Mouse (Mus musculus) intestine, embryonic 15.5 days (tissue): ENCODE results near the gene Nectin2. TPM values are rescaled to one million over a fixed set of nuclear protein-coding genes. Genes with fewer than 3 reads are reported as not detected.

Experiments used
- ATAC-seq: fragments of 200-750 bp; cut with Nextera tagmentation; 2 replicates; pipeline ENCODE4 v1.8.0; 2017; ENCODE audit warnings: moderate TSS enrichment, moderate library complexity
- H3K27ac ChIP-seq: fragments of 300-500 bp; sonication (generic); 2 replicates; pipeline ENCODE4 v1.5.1; 2015; ENCODE audit warnings: mild to moderate bottlenecking, inconsistent platforms
- H3K27me3 ChIP-seq: fragments of 300-500 bp; sonication (generic); replicated peaks from 2 replicates; pipeline ENCODE4 v1.6.1; 2015; ENCODE audit warnings: inconsistent platforms
- H3K36me3 ChIP-seq: fragments of 300-500 bp; sonication (generic); 2 replicates; pipeline ENCODE4 v1.6.1; 2015; ENCODE audit warnings: inconsistent platforms
- H3K4me1 ChIP-seq: fragments of 300-500 bp; sonication (generic); replicated peaks from 2 replicates; pipeline ENCODE4 v1.6.1; 2015; ENCODE audit warnings: inconsistent platforms
- H3K4me2 ChIP-seq: fragments of 300-500 bp; sonication (generic); replicated peaks from 2 replicates; pipeline ENCODE4 v1.6.1; 2015; ENCODE audit warnings: mild to moderate bottlenecking, inconsistent platforms
- H3K4me3 ChIP-seq: fragments of 300-500 bp; sonication (generic); replicated peaks from 2 replicates; pipeline ENCODE4 v1.5.1; 2015; ENCODE audit warnings: inconsistent platforms
- H3K9ac ChIP-seq: fragments of 300-500 bp; sonication (generic); 2 replicates; pipeline ENCODE4 v1.6.1; 2015; ENCODE audit warnings: inconsistent platforms
- H3K9me3 ChIP-seq: fragments of 300-500 bp; sonication (generic); 2 replicates; pipeline ENCODE4 v1.6.1; 2016; ENCODE audit warnings: inconsistent platforms
- WGBS: fragments of 180-500 bp; shearing (Covaris S2); methylation state at CpG from one replicate; pipeline ENCODE4 v1.1.7; 2015; 5-methylcytosine and 5-hydroxymethylcytosine counted together
- polyA plus RNA-seq: library from polyadenylated mRNA; unstranded; fragments of >200 nt; fragmentation: Nextera tagmentation; extraction: Ambion mirVana; gene quantifications from 2 replicates; pipeline ENCODE4 v1.2.1, GENCODE M21; 2015

Nectin2 gene
- polyA plus RNA-seq, 1 experiment from 2014 or later: 148 TPM

GRCm38 (mm10) chr7:19714836-19715235, 35.4 kb downstream of the Nectin2 start:
- H3K36me3 ChIP-seq: peaks cover 27% of the 10 kb centered on the region

GRCm38 (mm10) chr7:19713598-19713997, 36.7 kb downstream of the Nectin2 start:
- 86% methylated on average over 9 of the region's 9 CpGs for WGBS
- H3K9me3 ChIP-seq: no peaks in the 10 kb centered on the region
- H3K27ac ChIP-seq: no peak overlapping the region
- H3K27me3 ChIP-seq: no peaks in the 10 kb centered on the region
- H3K9ac ChIP-seq: peak overlapping the region; percentile 96
- no peak for ATAC-seq
- H3K4me3 ChIP-seq: no peak overlapping the region
- peaks cover 30% of the 10 kb centered on the region for H3K36me3 ChIP-seq
- H3K4me1 ChIP-seq: peaks cover 9% of the 10 kb centered on the region; the same call in 1 of the 2 replicates
- H3K4me2 ChIP-seq: peak overlapping the region; percentile 79; the same call in 1 of the 2 replicates

More at GRCm38 (mm10) chr7:19714836-19715235, 35.4 kb downstream of the Nectin2 start:
- no peak for ATAC-seq
- H3K9me3 ChIP-seq: no peaks in the 10 kb centered on the region
- WGBS: under 1% methylated on average over 39 of the region's 39 CpGs
- H3K4me1 ChIP-seq: peaks cover 9% of the 10 kb centered on the region; the same call in 1 of the 2 replicates
- no peaks in the 10 kb centered on the region for H3K27me3 ChIP-seq
- peak overlapping the region; percentile 96 for H3K9ac ChIP-seq
- peak overlapping the region; percentile 77 for H3K27ac ChIP-seq
- H3K4me2 ChIP-seq: peak overlapping the region; percentile 79
- H3K4me3 ChIP-seq: peak overlapping the region; percentile 100

- H3K4me3 ChIP-seq: no peak overlapping the region
- H3K4me1 ChIP-seq: peaks cover 9% of the 10 kb centered on the region; the same call in 1 of the 2 replicates
- H3K9me3 ChIP-seq: no peaks in the 10 kb centered on the region
- H3K4me2 ChIP-seq: no peak overlapping the region
- no peak overlapping the region for H3K27ac ChIP-seq
- no peak overlapping the region for H3K9ac ChIP-seq
- no peaks in the 10 kb centered on the region for H3K27me3 ChIP-seq
- ATAC-seq: no peak
- peaks cover 30% of the 10 kb centered on the region for H3K36me3 ChIP-seq
- WGBS: 39% methylated on average over 4 of the region's 4 CpGs
These were observed 37.1 kb downstream of the Nectin2 start for GRCm38 (mm10) chr7:19713196-19713595.

GRCm38 (mm10) chr7:19712414-19712813, 37.9 kb downstream of the Nectin2 start:
- Histone ChIP-seq H3K27me3 (no peaks in the 10 kb centered on the region), H3K9me3 (no peaks in the 10 kb centered on the region), H3K4me1 (peaks cover 9% of the 10 kb centered on the region; the same call in 1 of the 2 replicates), H3K9ac (no peak overlapping the region), H3K4me3 (no peak overlapping the region), H3K36me3 (peaks cover 30% of the 10 kb centered on the region), H3K27ac (no peak overlapping the region), H3K4me2 (no peak overlapping the region)
- no peak for ATAC-seq
- 77% methylated on average over 4 of the region's 4 CpGs for WGBS

DNA sequence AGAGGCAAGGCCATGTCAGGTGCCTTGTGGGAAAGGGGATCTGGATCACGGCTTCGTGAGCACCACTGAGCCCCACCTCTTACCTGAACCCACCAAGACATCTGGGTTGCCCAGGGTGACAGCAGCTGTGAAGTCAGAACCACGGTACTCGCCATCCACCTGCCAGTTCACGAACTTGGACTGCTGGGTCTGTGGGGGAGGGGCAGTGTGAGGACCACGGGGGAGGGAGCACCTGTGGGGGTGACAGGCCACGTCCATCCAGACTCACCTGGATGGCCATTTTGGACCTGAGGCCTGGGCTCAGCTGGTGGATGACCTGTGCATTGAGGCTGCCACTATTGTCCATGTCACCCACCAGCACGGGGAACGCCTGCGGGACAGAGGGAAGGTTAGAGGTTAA, 39.6 kb downstream of the Nectin2 start:
- ATAC-seq: no peak
- H3K36me3 ChIP-seq: peaks cover 38% of the 10 kb centered on the region
- no peak overlapping the region for H3K4me2 ChIP-seq
- 0 out of 2 replicates have a peak, but pooled peaks cover 9% of the 10 kb centered on the region for H3K4me1 ChIP-seq
- no peak overlapping the region for H3K9ac ChIP-seq
- no peaks in the 10 kb centered on the region for H3K9me3 ChIP-seq
- 88% methylated on average over 10 of the region's 10 CpGs for WGBS
- H3K4me3 ChIP-seq: no peak overlapping the region
- no peak overlapping the region for H3K27ac ChIP-seq
- H3K27me3 ChIP-seq: no peaks in the 10 kb centered on the region

DNA sequence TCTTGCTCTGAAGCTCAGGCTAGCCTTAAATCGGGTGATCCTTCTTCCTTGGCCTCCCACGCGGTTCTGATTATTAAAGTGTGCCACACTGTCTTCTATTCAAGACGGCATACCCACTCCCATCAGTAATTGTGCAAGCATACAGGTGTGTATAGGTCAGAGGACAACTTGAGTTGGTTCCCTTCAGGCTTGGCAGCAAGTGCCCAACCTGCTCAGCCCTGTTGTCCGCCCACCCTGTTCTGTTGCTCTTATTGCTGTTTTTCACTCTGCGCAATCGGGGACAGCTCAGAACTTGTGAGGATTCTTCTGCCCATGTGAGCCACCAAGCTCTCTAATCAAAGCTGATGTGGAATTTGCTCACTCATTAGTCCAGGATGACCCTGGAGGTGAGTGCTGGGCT, 45.0 kb downstream of the Nectin2 start:
- Histone ChIP-seq H3K9me3 (no peaks in the 10 kb centered on the region), H3K27ac (no peak overlapping the region), H3K4me1 (peaks cover 17% of the 10 kb centered on the region), H3K4me3 (no peak overlapping the region), H3K27me3 (no peaks in the 10 kb centered on the region), H3K4me2 (no peak overlapping the region), H3K9ac (no peak overlapping the region), H3K36me3 (peaks cover 30% of the 10 kb centered on the region)
- WGBS: 97% methylated on average over 7 of the region's 7 CpGs
- ATAC-seq: no peak

DNA sequence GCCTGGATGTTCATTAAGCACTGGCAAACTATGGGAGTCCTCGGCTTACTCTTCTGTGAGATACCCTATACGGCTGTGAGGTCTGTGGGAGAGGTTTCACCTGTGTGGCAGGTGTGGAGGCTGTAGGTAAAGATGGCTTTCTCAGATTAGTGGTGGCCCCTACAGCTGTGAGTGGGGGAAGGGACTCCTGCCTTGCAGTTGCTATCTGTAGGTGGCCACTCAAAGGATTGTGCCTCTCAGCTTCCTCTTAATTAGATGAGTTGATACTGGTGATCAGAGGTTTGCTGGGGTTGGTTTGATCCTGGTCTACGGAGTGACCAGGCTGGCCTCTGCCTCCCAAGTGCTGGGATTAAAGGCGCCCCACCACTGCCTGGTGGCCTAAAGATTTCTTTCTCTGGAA, 45.8 kb downstream of the Nectin2 start:
- Histone ChIP-seq H3K27me3 (no peaks in the 10 kb centered on the region), H3K4me1 (peaks cover 20% of the 10 kb centered on the region), H3K27ac (no peak overlapping the region), H3K36me3 (peaks cover 23% of the 10 kb centered on the region), H3K4me2 (no peak overlapping the region), H3K4me3 (no peak overlapping the region), H3K9me3 (no peaks in the 10 kb centered on the region), H3K9ac (no peak overlapping the region)
- no peak for ATAC-seq
- 87% methylated on average over 4 of the region's 4 CpGs for WGBS

DNA sequence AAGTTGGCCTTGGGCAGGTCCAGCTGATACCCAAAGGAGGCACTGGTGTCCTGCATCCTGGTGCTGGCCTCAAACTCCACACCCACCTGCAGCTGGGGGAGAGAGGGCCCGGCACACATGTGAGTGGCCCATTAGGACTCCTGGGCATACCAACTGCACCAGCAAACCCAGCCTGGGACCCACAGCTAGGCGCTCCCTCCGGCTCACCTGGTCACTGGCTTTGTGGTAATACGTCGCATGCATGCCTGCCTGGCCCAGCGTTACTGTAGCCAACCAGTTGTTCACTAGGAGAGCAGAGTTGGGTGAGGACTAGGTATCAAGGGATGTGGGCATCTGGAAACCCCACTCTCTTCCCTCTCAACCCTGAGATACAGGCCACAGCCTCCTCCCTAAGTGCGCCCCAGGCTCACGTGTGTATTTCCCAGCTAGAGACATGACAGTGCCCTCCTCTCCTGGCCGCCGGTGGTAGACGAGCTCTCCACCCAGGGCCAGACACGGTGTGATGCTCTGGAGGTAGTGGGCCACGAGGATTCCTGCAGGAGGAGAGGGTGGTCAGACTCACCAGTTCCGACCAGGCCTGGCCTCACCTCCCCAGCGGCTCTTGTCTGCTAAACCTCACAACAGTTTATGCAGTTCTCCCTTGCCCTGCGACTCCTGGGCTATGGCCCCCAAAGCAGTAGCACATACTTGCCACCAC, 47.3 kb downstream of the Nectin2 start:
- Histone ChIP-seq H3K4me3 (no peak overlapping the region), H3K4me1 (peaks cover 35% of the 10 kb centered on the region)

DNA sequence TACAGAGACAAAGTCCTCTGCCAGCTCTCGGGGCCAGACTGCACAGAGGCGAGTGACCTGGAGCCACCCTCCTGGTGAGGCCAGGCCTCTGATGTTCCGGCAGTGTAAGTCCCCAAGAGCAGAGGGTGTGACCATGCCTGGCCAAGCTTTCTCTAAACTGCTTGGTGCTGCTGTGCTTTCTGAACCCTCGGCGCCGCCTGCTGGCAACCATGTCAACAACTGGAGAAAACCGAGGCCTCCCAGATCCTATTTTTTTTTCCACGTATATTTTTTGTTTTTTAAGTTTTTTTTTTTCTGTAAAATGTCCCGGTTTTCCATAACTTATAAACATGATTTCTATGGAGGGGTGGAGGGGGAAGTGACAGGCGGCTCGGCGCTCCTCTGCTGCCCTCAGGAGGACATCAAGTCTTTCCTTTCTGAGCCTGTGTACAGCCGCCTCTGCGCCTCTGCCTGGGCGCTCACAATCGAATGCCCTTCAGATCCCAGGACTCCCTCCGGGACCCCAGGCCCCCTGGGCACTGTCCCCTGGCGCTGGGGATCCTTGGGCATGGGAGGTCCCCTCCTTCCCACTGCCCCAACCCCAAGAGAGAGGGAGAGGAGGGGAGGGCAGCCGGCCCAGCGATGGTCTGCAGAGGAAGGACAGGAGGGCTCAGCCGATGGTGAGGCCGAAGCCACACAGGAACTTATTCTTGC, 49.1 kb downstream of the Nectin2 start:
- Histone ChIP-seq H3K27ac (peak overlapping the region; percentile 83), H3K9me3 (no peaks in the 10 kb centered on the region), H3K36me3 (peaks cover 10% of the 10 kb centered on the region), H3K9ac (peak overlapping the region; percentile 28; the same call in 1 of the 2 replicates), H3K4me2 (0 out of 2 replicates have a peak overlapping the region, but pooled peaks have one; percentile 9), H3K4me3 (no peak overlapping the region), H3K27me3 (no peaks in the 10 kb centered on the region), H3K4me1 (peaks cover 37% of the 10 kb centered on the region)
- WGBS: 28% methylated on average over 22 of the region's 22 CpGs
- peak; percentile 92 for ATAC-seq

More for the DNA sequence above, 47.3 kb downstream of the Nectin2 start:
- 90% methylated on average over 16 of the region's 16 CpGs for WGBS
- Histone ChIP-seq H3K27ac (no peak overlapping the region), H3K27me3 (no peaks in the 10 kb centered on the region), H3K4me2 (no peak overlapping the region), H3K36me3 (peaks cover 16% of the 10 kb centered on the region), H3K9ac (no peak overlapping the region), H3K9me3 (no peaks in the 10 kb centered on the region)
- no peak for ATAC-seq

DNA sequence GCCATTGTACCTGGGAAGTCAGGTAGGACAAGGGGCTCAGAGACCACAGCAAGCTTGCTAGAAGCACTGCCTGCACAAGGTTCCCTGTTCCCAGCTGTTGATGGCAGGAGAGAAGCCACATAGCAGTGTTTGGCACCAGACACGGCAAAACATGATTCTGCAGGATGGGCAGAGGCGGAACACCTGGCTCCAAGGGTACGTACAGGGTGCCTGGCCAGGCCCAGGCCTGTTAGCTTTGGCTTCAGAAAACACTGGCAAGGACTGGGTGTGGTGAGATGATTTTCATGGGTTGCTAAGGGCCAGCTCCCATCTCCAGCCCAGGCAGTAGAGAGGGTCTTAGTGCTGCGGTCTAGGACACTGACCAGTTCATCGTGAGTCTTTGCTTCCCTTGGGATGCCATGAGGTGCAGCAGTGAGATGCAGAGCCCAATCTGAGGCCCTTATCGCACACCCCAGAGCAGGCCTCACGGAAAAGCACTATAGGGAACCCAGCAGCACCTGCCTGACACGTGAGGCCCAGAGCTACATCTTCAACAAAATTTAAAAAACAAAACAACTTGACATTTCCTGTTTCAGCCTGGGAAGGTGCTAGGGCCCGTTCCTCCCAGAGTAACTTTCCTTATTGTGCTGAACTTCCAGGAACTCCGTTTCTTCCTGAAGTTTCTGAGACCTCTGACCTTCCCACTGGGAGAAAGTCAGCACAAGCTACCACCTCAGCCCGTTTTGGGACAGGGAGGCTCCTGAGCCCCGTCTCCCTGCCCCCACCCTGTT, 49.8 kb downstream of the Nectin2 start:
- 0 out of 2 replicates have a peak overlapping the region, but pooled peaks have one; percentile 9 for H3K4me2 ChIP-seq
- peaks cover 8% of the 10 kb centered on the region; the same call in 1 of the 2 replicates for H3K36me3 ChIP-seq
- no peaks in the 10 kb centered on the region for H3K9me3 ChIP-seq
- 46% methylated on average over 12 of the region's 12 CpGs for WGBS
- H3K4me3 ChIP-seq: no peak overlapping the region
- peak overlapping the region; percentile 61 for H3K27ac ChIP-seq
- peaks cover 37% of the 10 kb centered on the region for H3K4me1 ChIP-seq
- H3K9ac ChIP-seq: no peak overlapping the region
- peak; percentile 54 for ATAC-seq
- H3K27me3 ChIP-seq: no peaks in the 10 kb centered on the region

- H3K27me3 ChIP-seq: no peaks in the 10 kb centered on the region
- no peak overlapping the region for H3K4me2 ChIP-seq
- H3K9me3 ChIP-seq: no peaks in the 10 kb centered on the region
- peaks cover 43% of the 10 kb centered on the region for H3K4me1 ChIP-seq
- peaks cover 6% of the 10 kb centered on the region; the same call in 1 of the 2 replicates for H3K36me3 ChIP-seq
- no peak overlapping the region for H3K27ac ChIP-seq
- ATAC-seq: no peak
- no peak overlapping the region for H3K9ac ChIP-seq
- no peak overlapping the region for H3K4me3 ChIP-seq
- 86% methylated on average over 4 of the region's 4 CpGs for WGBS
These were observed 50.5 kb downstream of the Nectin2 start for GRCm38 (mm10) chr7:19699827-19700148.
